Mouse (Mus musculus): ENCODE measurements at regions not wholly inside any gene's neighbourhood (a gene's known extent, or its start where the extent isn't known, plus 50 kb on each side); places are given as distances from the start of the nearest gene placed in this dataset.

- no peaks in the 10 kb centered on the region for H3K9me3 ChIP-seq (ENCODE audit: control insufficient read depth, low read length)
- no peak overlapping the region for H3K4me3 ChIP-seq (replicated peaks; ENCODE audit: low read length)
- no peak overlapping the region for H3K9ac ChIP-seq (replicated peaks; ENCODE audit: low read depth, low read length)
- no peak for ATAC-seq
- H3K27ac ChIP-seq (ENCODE audit: low read length), result no peak overlapping the region
- no peaks in the 10 kb centered on the region for H3K4me1 ChIP-seq (replicated peaks; ENCODE audit: control insufficient read depth, insufficient read depth, low read length)
- 80% methylated on average over 2 of the region's 2 CpGs for WGBS
- no peaks in the 10 kb centered on the region for H3K27me3 ChIP-seq (replicated peaks; ENCODE audit: control insufficient read depth, insufficient read depth, low read length)
- no peaks in the 10 kb centered on the region for H3K36me3 ChIP-seq (ENCODE audit: control insufficient read depth, insufficient read depth)
- no peak overlapping the region for H3K4me2 ChIP-seq (ENCODE audit: low read length)
These were observed 270.7 kb upstream of the Rgmb start for GRCm38 (mm10) chr17:16101548-16101947.

- H3K27ac ChIP-seq (ENCODE audit: low read length), result no peak overlapping the region
These were observed 262.1 kb upstream of the Rgmb start for GRCm38 (mm10) chr17:16092952-16093351.

GRCm38 (mm10) chr17:16089619-16090280, 258.9 kb upstream of the Rgmb start:
- Histone ChIP-seq H3K27ac (ENCODE audit: low read length) (peak overlapping the region; percentile 82), H3K36me3 (ENCODE audit: control insufficient read depth, insufficient read depth) (no peaks in the 10 kb centered on the region), H3K9ac (replicated peaks; ENCODE audit: low read depth, low read length) (no peak overlapping the region), H3K4me2 (ENCODE audit: low read length) (no peak overlapping the region), H3K27me3 (replicated peaks; ENCODE audit: control insufficient read depth, insufficient read depth, low read length) (no peaks in the 10 kb centered on the region), H3K4me1 (replicated peaks; ENCODE audit: control insufficient read depth, insufficient read depth, low read length) (peaks cover 8% of the 10 kb centered on the region), H3K9me3 (ENCODE audit: control insufficient read depth, low read length) (no peaks in the 10 kb centered on the region), H3K4me3 (replicated peaks; ENCODE audit: low read length) (no peak overlapping the region)
- WGBS, result 42% methylated on average over 8 of the region's 8 CpGs
- ATAC-seq, result peak; percentile 64

More at GRCm38 (mm10) chr17:16092952-16093351, 262.1 kb upstream of the Rgmb start:
- peaks cover 8% of the 10 kb centered on the region for H3K4me1 ChIP-seq (replicated peaks; ENCODE audit: control insufficient read depth, insufficient read depth, low read length)
- no peaks in the 10 kb centered on the region for H3K36me3 ChIP-seq (ENCODE audit: control insufficient read depth, insufficient read depth)
- no peak overlapping the region for H3K9ac ChIP-seq (replicated peaks; ENCODE audit: low read depth, low read length)
- H3K4me3 ChIP-seq (replicated peaks; ENCODE audit: low read length), result no peak overlapping the region
- no peaks in the 10 kb centered on the region for H3K9me3 ChIP-seq (ENCODE audit: control insufficient read depth, low read length)
- WGBS, result 88% methylated on average over 4 of the region's 4 CpGs
- ATAC-seq, result no peak
- H3K27me3 ChIP-seq (replicated peaks; ENCODE audit: control insufficient read depth, insufficient read depth, low read length), result no peaks in the 10 kb centered on the region
- no peak overlapping the region for H3K4me2 ChIP-seq (ENCODE audit: low read length)

GRCm38 (mm10) chr17:16088879-16089618, 258.2 kb upstream of the Rgmb start:
- Histone ChIP-seq H3K36me3 (ENCODE audit: control insufficient read depth, insufficient read depth) (no peaks in the 10 kb centered on the region), H3K4me2 (ENCODE audit: low read length) (peak overlapping the region; percentile 34), H3K4me3 (replicated peaks; ENCODE audit: low read length) (no peak overlapping the region), H3K4me1 (replicated peaks; ENCODE audit: control insufficient read depth, insufficient read depth, low read length) (peaks cover 8% of the 10 kb centered on the region), H3K9ac (replicated peaks; ENCODE audit: low read depth, low read length) (0 out of 2 replicates have a peak overlapping the region, but pooled peaks have one; percentile 14), H3K9me3 (ENCODE audit: control insufficient read depth, low read length) (no peaks in the 10 kb centered on the region), H3K27ac (ENCODE audit: low read length) (peak overlapping the region; percentile 82), H3K27me3 (replicated peaks; ENCODE audit: control insufficient read depth, insufficient read depth, low read length) (no peaks in the 10 kb centered on the region)
- peak; percentile 99 for ATAC-seq
- WGBS, result 14% methylated on average over 5 of the region's 5 CpGs

- no peaks in the 10 kb centered on the region for H3K36me3 ChIP-seq (ENCODE audit: control insufficient read depth, insufficient read depth)
- 82% methylated on average over 2 of the region's 2 CpGs for WGBS
- no peak overlapping the region for H3K4me3 ChIP-seq (replicated peaks; ENCODE audit: low read length)
- no peak overlapping the region for H3K27ac ChIP-seq (ENCODE audit: low read length)
- H3K4me1 ChIP-seq (replicated peaks; ENCODE audit: control insufficient read depth, insufficient read depth, low read length), result peaks cover 8% of the 10 kb centered on the region
- H3K9me3 ChIP-seq (ENCODE audit: control insufficient read depth, low read length), result no peaks in the 10 kb centered on the region
- no peak overlapping the region for H3K4me2 ChIP-seq (ENCODE audit: low read length)
- H3K27me3 ChIP-seq (replicated peaks; ENCODE audit: control insufficient read depth, insufficient read depth, low read length), result no peaks in the 10 kb centered on the region
- no peak overlapping the region for H3K9ac ChIP-seq (replicated peaks; ENCODE audit: low read depth, low read length)
- no peak for ATAC-seq
These were observed 256.2 kb upstream of the Rgmb start for GRCm38 (mm10) chr17:16087046-16087445.

GRCm38 (mm10) chr17:16082842-16083241, 252.0 kb upstream of the Rgmb start:
- no peak for ATAC-seq
- no peaks in the 10 kb centered on the region for H3K27me3 ChIP-seq (replicated peaks; ENCODE audit: control insufficient read depth, insufficient read depth, low read length)
- no peak overlapping the region for H3K4me2 ChIP-seq (ENCODE audit: low read length)
- 48% methylated on average over 3 of the region's 3 CpGs for WGBS
- no peaks in the 10 kb centered on the region for H3K9me3 ChIP-seq (ENCODE audit: control insufficient read depth, low read length)
- no peak overlapping the region for H3K27ac ChIP-seq (ENCODE audit: low read length)
- H3K4me3 ChIP-seq (replicated peaks; ENCODE audit: low read length), result no peak overlapping the region
- H3K36me3 ChIP-seq (ENCODE audit: control insufficient read depth, insufficient read depth), result no peaks in the 10 kb centered on the region
- no peaks in the 10 kb centered on the region for H3K4me1 ChIP-seq (replicated peaks; ENCODE audit: control insufficient read depth, insufficient read depth, low read length)
- H3K9ac ChIP-seq (replicated peaks; ENCODE audit: low read depth, low read length), result no peak overlapping the region

GRCm38 (mm10) chr17:16078549-16078948, 247.7 kb upstream of the Rgmb start:
- H3K27ac ChIP-seq (ENCODE audit: low read length), result no peak overlapping the region
- no peaks in the 10 kb centered on the region for H3K4me1 ChIP-seq (replicated peaks; ENCODE audit: control insufficient read depth, insufficient read depth, low read length)
- WGBS, result 79% methylated on average over 3 of the region's 3 CpGs
- H3K27me3 ChIP-seq (replicated peaks; ENCODE audit: control insufficient read depth, insufficient read depth, low read length), result no peaks in the 10 kb centered on the region
- no peaks in the 10 kb centered on the region for H3K36me3 ChIP-seq (ENCODE audit: control insufficient read depth, insufficient read depth)
- ATAC-seq, result no peak
- no peak overlapping the region for H3K4me2 ChIP-seq (ENCODE audit: low read length)
- H3K9me3 ChIP-seq (ENCODE audit: control insufficient read depth, low read length), result no peaks in the 10 kb centered on the region
- no peak overlapping the region for H3K4me3 ChIP-seq (replicated peaks; ENCODE audit: low read length)
- H3K9ac ChIP-seq (replicated peaks; ENCODE audit: low read depth, low read length), result no peak overlapping the region

GRCm38 (mm10) chr17:16069334-16069733, 238.5 kb upstream of the Rgmb start:
- no peaks in the 10 kb centered on the region for H3K27me3 ChIP-seq (replicated peaks; ENCODE audit: control insufficient read depth, insufficient read depth, low read length)
- no peak overlapping the region for H3K4me3 ChIP-seq (replicated peaks; ENCODE audit: low read length)
- H3K9ac ChIP-seq (replicated peaks; ENCODE audit: low read depth, low read length), result no peak overlapping the region
- no peak overlapping the region for H3K4me2 ChIP-seq (ENCODE audit: low read length)
- no peaks in the 10 kb centered on the region for H3K4me1 ChIP-seq (replicated peaks; ENCODE audit: control insufficient read depth, insufficient read depth, low read length)
- H3K27ac ChIP-seq (ENCODE audit: low read length), result no peak overlapping the region
- no peaks in the 10 kb centered on the region for H3K9me3 ChIP-seq (ENCODE audit: control insufficient read depth, low read length)
- 44% methylated on average over 1 of the region's 1 CpGs for WGBS
- no peak for ATAC-seq
- H3K36me3 ChIP-seq (ENCODE audit: control insufficient read depth, insufficient read depth), result no peaks in the 10 kb centered on the region

- Histone ChIP-seq H3K4me1 (replicated peaks; ENCODE audit: control insufficient read depth, insufficient read depth, low read length) (no peaks in the 10 kb centered on the region), H3K36me3 (ENCODE audit: control insufficient read depth, insufficient read depth) (no peaks in the 10 kb centered on the region), H3K27ac (ENCODE audit: low read length) (no peak overlapping the region), H3K4me2 (ENCODE audit: low read length) (no peak overlapping the region), H3K27me3 (replicated peaks; ENCODE audit: control insufficient read depth, insufficient read depth, low read length) (no peaks in the 10 kb centered on the region), H3K4me3 (replicated peaks; ENCODE audit: low read length) (no peak overlapping the region), H3K9ac (replicated peaks; ENCODE audit: low read depth, low read length) (no peak overlapping the region), H3K9me3 (ENCODE audit: control insufficient read depth, low read length) (no peaks in the 10 kb centered on the region)
- no peak for ATAC-seq
- 93% methylated on average over 2 of the region's 2 CpGs for WGBS
These were observed 237.0 kb upstream of the Rgmb start for GRCm38 (mm10) chr17:16067858-16068257.
